Mouse (Mus musculus): ENCODE data around the gene Gcg.

Gene Gcg

GRCm38 (mm10) chr2:62459241-62460174, 23.9 kb downstream of the Gcg start:
- no peak for DNase-seq (ENCODE audit: low read depth)

GRCm38 (mm10) chr2:62458070-62458469, 25.4 kb downstream of the Gcg start:
- peak; percentile 30 for DNase-seq (ENCODE audit: low read depth)

- no peak for DNase-seq (ENCODE audit: low read depth)
Measured at GRCm38 (mm10) chr2:62454991-62455390, 28.5 kb downstream of the Gcg start.

- DNase-seq (ENCODE audit: low read depth) = no peak
Measured at GRCm38 (mm10) chr2:62454033-62454432, 29.4 kb downstream of the Gcg start.

- DNase-seq (ENCODE audit: low read depth) = no peak
Measured at GRCm38 (mm10) chr2:62450364-62450763, 33.1 kb downstream of the Gcg start.

GRCm38 (mm10) chr2:62449692-62450346, 33.6 kb downstream of the Gcg start:
- no peak for DNase-seq (ENCODE audit: low read depth)

GRCm38 (mm10) chr2:62440802-62441544, 42.5 kb downstream of the Gcg start:
- DNase-seq (ENCODE audit: low read depth) = peak; percentile 36

- DNase-seq (ENCODE audit: low read depth) = peak; percentile 15
Measured at GRCm38 (mm10) chr2:62440083-62440482, 43.4 kb downstream of the Gcg start.

- DNase-seq (ENCODE audit: low read depth) = no peak
Measured at GRCm38 (mm10) chr2:62431245-62431795, 52.1 kb downstream of the Gcg start.

- no peak for DNase-seq (ENCODE audit: low read depth)
Measured at GRCm38 (mm10) chr2:62425941-62426340, 57.5 kb downstream of the Gcg start.
